Mouse (Mus musculus) lung, postnatal 4 days (tissue): ENCODE measurements around the gene Klf5.

ENCODE experiments used
- DNase-seq, 2 experiments: peaks; one replicate each; pipeline ENCODE4 v3.0.0; 2021

The Klf5 gene

DNA sequence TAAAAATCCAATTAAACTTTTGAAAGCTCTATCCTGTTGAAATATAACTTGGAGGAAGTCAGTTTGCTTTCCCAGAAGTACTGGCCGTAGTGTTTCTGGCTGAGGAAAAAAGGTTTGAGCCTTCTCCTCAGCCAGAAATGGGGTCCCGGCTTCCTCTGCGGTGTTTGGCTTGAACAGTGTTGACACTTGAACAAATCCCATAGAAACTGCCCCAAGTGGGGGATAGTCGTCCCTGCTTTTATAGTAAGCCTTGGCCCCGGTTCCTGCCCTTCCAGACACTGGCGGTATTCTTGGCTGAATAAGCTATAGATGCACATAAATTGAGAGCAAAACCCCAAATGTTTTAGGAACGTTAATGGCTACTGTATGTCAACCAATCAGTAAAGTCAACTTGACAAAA, 11.9 kb downstream of the Klf5 start:
- no peak for DNase-seq

DNA sequence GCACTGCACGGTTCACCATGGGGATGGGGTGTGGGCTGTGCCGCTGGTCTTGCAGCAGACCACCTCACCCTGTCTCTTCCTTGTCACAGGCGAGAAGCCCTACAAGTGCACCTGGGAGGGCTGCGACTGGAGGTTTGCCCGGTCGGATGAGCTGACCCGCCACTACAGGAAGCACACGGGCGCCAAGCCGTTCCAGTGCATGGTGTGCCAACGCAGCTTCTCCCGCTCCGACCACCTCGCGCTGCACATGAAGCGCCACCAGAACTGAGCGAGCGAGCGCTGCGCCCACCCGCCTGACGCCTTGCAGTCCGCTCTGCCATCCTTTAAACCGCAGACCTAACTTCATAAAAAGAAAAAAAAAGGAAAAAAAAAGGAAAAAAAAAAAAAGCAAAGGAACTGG, 14.6 kb downstream of the Klf5 start:
- no peak for DNase-seq

DNA sequence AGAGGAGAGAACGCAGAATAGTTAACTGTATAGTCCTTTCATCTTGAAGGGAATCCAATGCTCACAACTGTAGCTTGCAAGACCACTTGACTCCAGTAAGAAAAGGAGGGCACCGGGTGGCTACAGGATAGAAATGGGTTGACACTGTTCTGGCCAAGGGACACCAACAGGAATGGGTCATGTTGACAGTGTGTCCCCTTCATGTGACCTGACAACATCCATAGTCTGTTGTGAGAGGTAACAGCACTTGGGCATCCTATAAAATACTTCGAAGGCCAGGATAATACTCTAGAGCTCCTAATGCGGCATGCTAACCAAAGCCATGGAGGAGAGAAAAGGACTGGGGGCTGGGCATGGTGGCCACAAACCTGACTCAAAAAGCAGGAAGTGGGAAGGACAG, 17.8 kb downstream of the Klf5 start:
- no peak for DNase-seq

DNA sequence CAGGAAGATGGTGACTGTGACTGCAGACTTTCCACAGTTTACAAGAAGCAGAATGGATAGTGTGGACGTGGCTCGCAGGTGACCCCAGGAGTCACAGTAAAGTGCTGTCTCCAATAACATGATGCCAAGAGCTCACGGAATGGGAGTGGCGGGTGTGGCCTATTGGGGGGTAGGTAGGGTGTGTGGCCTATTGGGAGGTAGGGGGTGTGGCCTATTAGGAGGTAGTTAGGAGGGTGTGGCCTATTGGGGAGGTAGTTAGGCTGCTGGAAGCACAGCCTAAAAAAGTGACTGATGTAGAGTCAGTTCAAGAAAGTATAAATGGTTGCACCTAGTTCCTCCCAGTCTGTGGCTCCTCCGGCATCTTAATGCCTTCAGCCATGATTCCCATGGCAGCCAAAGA, 22.2 kb downstream of the Klf5 start:
- no peak for DNase-seq

DNA sequence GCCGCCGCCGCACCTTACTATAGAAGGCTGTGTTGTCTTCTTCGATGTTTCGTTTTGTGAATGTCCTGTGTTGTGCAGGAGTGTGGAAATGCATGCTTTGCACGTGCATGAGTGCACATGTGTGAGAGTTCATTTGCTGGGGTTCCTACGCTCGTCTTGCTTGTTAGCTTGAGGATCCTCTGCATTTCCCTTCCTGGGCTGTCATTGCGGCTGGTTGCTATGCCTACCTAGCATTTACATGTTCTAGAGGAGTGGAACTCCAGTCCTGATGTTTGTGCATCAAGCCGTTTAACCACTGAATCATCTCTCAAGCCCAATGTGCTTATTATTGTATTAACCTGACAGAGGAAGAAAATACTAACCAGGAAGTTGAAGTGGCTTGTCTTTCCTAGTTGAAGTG, 24.9 kb downstream of the Klf5 start:
- no peak for DNase-seq

GRCm38 (mm10) chr14:99324523-99324922, 26.0 kb downstream of the Klf5 start:
- no peak for DNase-seq

GRCm38 (mm10) chr14:99325597-99326472, 27.3 kb downstream of the Klf5 start:
- peak in 1 of 2 experiments; percentile 44 for DNase-seq

- DNase-seq, result no peak
Measured at GRCm38 (mm10) chr14:99336598-99336997, 38.1 kb downstream of the Klf5 start.

DNA sequence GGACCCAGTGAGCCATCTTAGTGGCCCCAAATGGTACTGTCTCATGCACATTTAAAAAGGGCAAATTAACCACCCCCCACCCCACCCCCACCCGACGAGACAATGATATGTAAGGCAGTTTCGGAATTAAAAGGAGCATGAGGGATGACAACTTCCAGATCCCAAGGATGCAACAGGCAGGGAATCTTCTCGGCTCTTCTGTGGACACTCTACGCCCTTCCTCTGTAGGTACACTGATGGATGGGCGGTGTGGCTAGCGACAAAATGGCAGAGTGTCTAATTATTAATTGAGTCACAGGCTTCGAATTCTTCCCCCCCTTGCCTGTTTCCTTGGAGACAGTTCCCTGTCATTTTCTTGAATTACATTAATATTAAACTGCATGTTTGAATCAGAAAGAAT, 40.5 kb downstream of the Klf5 start:
- no peak for DNase-seq

GRCm38 (mm10) chr14:99339681-99340522, 41.4 kb downstream of the Klf5 start:
- no peak for DNase-seq

- no peak for DNase-seq
Measured at GRCm38 (mm10) chr14:99340703-99341102, 42.2 kb downstream of the Klf5 start.

DNA sequence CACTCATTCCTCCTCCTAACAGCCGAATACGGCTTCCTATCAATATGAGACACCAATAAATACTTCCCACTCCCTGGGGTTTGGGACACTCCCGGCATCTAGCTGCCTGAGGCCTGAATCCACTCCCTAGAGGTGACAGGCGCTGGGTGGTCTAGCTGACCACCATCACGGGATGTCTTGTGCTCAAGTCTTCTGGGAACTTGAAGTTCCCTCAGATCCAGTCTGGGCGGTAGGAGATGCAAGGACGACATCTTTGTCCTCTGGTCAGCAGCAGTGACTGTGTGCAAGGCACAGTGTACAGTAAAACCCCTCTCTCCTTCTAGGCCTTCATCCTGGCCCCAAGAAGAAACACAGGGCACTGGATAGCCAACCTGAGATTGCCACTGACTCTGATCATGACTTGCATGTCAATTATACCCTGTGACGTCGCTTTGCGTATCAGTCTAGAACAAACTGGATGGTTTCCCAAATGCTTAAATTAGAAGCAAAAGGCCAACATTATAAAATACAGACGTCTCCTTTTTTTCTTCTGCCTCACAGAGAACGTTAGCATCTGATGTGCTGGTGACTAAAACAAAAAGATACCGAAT, 49.8 kb downstream of the Klf5 start:
- DNase-seq, result no peak

- DNase-seq, result no peak
Measured at GRCm38 (mm10) chr14:99349606-99350005, 51.1 kb downstream of the Klf5 start.

GRCm38 (mm10) chr14:99352989-99353388, 54.5 kb downstream of the Klf5 start:
- DNase-seq, result no peak

GRCm38 (mm10) chr14:99354046-99354445, 55.6 kb downstream of the Klf5 start:
- DNase-seq, result no peak

GRCm38 (mm10) chr14:99354761-99355609, 56.5 kb downstream of the Klf5 start:
- no peak for DNase-seq

GRCm38 (mm10) chr14:99355610-99355870, 57.0 kb downstream of the Klf5 start:
- no peak for DNase-seq

GRCm38 (mm10) chr14:99362956-99363355, 64.5 kb downstream of the Klf5 start:
- no peak for DNase-seq

DNA sequence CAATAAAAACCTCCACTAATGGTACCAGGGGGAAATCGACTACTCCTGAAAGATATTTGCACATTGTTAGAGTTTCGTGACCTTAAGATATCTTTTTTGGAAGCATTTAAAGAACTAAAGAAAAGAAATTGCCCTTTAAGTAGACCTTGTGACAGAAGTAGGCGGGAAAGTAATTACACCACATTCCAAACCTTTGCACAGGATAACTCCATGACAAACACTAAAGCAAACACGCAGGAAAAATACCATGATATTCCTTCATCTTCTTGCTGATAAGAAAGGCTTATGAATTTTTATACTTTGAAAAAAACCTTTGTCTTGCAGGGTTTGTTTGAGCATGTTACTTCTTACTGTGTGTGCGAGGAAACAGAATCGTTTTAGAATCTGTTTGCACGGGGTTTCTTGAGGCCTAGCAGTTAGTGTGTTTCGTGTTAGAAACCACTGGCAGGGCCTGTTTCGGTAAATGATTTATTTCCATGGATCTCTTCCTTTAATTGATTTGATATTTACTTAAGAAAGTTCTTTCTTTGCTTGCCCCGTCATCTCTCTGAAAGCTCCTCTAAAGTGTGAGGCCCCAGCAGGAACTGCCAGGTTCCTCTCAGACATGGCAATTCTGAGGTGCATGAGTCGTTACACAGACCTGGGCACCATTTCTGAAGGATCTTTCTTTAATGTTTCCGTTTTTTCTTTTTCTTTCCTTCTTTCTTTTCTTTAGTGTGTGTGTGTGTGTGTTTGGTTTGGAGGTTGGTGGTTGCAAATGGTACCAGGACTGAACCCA, 65.7 kb downstream of the Klf5 start:
- no peak for DNase-seq
